Mouse (Mus musculus): ENCODE results near the gene 4933424G06Rik.

- no peak for TF ChIP-seq CTCF (IDR thresholded peaks at IDR 0.05 in 2 of 3, conservative IDR thresholded peaks at IDR 0.05 in 1 of 3; ENCODE audit: control insufficient read depth in 1 of 3, insufficient read depth in 1 of 3, low read depth in 2 of 3, low read length in 3 of 3, poor library complexity in 1 of 3, severe bottlenecking in 1 of 3)
- no peak for TF ChIP-seq MAX (IDR thresholded peaks at IDR 0.05; ENCODE audit: low read length)
- TF ChIP-seq POLR2A (IDR thresholded peaks at IDR 0.05; ENCODE audit: control insufficient read depth in 1 of 2, insufficient read depth in 1 of 2, low read depth in 1 of 2, low read length in 2 of 2, poor library complexity in 1 of 2): no peak
- no peak for TF ChIP-seq GABPA (IDR thresholded peaks at IDR 0.05; ENCODE audit: low read depth, low read length)
- no peak for TF ChIP-seq SMC3 (IDR thresholded peaks at IDR 0.05; ENCODE audit: low read depth, low read length)
- no peak for TF ChIP-seq EP300 (IDR thresholded peaks at IDR 0.05; ENCODE audit: low read depth in 1 of 2, low read length in 2 of 2)
- no peak for TF ChIP-seq RCOR1 (IDR thresholded peaks at IDR 0.05; ENCODE audit: low read depth, low read length)
- TF ChIP-seq TCF12 (IDR thresholded peaks at IDR 0.05; ENCODE audit: low read depth, low read length): no peak
These were observed 44.2 kb downstream of the 4933424G06Rik start for GRCm38 (mm10) chr1:36753932-36754675.
